Mouse (Mus musculus): ENCODE data around the gene Pcare. TPM values are rescaled to one million over a fixed set of nuclear protein-coding genes. Genes with fewer than 3 reads are reported as not detected.
A peak's percentile ranks its signal among the peaks of the same experiment; 100 is the strongest.

Gene Pcare
- total and polyA plus RNA-seq, 3 experiments = not detected

- no peak for TF ChIP-seq RCOR1 (IDR thresholded peaks at IDR 0.05; ENCODE audit: low read depth, low read length)
- TF ChIP-seq POLR2A (IDR thresholded peaks at IDR 0.05; ENCODE audit: control insufficient read depth in 1 of 2, insufficient read depth in 1 of 2, low read depth in 1 of 2, low read length in 2 of 2, poor library complexity in 1 of 2) = no peak
- no peak for TF ChIP-seq SIN3A (IDR thresholded peaks at IDR 0.05; ENCODE audit: low read length)
- no peak for TF ChIP-seq MAFK (IDR thresholded peaks at IDR 0.05; ENCODE audit: borderline replicate concordance, low read depth, low read length)
- TF ChIP-seq ZKSCAN1 (IDR thresholded peaks at IDR 0.05; ENCODE audit: low read depth, low read length) = no peak
- no peak for TF ChIP-seq BHLHE40 (IDR thresholded peaks at IDR 0.05; ENCODE audit: borderline replicate concordance, low read depth, low read length)
- no peak for TF ChIP-seq E2F4 (IDR thresholded peaks at IDR 0.05; ENCODE audit: borderline replicate concordance, low read depth, low read length)
- TF ChIP-seq ZC3H11A (IDR thresholded peaks at IDR 0.05; ENCODE audit: low read depth, low read length) = no peak
- TF ChIP-seq CHD1 (IDR thresholded peaks at IDR 0.05; ENCODE audit: low read depth, low read length) = no peak
- TF ChIP-seq UBTF (IDR thresholded peaks at IDR 0.05; ENCODE audit: borderline replicate concordance, insufficient read depth, low read depth, low read length) = no peak
- TF ChIP-seq MAZ (IDR thresholded peaks at IDR 0.05; ENCODE audit: low read depth, low read length) = no peak
- TF ChIP-seq ELF1 (IDR thresholded peaks at IDR 0.05; ENCODE audit: low read depth, low read length) = no peak
- TF ChIP-seq TCF12 (IDR thresholded peaks at IDR 0.05; ENCODE audit: low read depth, low read length) = no peak
- TF ChIP-seq RAD21 (IDR thresholded peaks at IDR 0.05; ENCODE audit: low read depth, low read length) = no peak
- TF ChIP-seq CHD2 (IDR thresholded peaks at IDR 0.05; ENCODE audit: low read length) = no peak
- no peak for TF ChIP-seq ZMIZ1 (IDR thresholded peaks at IDR 0.05; ENCODE audit: low read depth, low read length)
- H3K27me3 ChIP-seq (ENCODE audit: control insufficient read depth in 1 of 2, insufficient read depth in 2 of 2, low read length in 2 of 2) = no peaks in the 10 kb centered on the region
- no peaks in the 10 kb centered on the region for H3K4me1 ChIP-seq (ENCODE audit: control insufficient read depth in 1 of 2, insufficient read depth in 2 of 2, low read length in 2 of 2)
- no peak overlapping the region for H3K9ac ChIP-seq (ENCODE audit: control insufficient read depth, low read depth, low read length, poor library complexity, severe bottlenecking)
- H3K4me3 ChIP-seq (ENCODE audit: control insufficient read depth in 1 of 2, insufficient read depth in 1 of 2, low read depth in 2 of 2, low read length in 2 of 2) = no peak overlapping the region
- no peaks in the 10 kb centered on the region for H3K79me2 ChIP-seq (ENCODE audit: control insufficient read depth, insufficient read depth, low read length, poor library complexity)
- H3K9me3 ChIP-seq (replicated peaks; ENCODE audit: insufficient read depth, low read length) = no peaks in the 10 kb centered on the region
- no peaks in the 10 kb centered on the region for H3K36me3 ChIP-seq (ENCODE audit: control insufficient read depth in 1 of 2, insufficient read depth in 2 of 2, low read length in 2 of 2)
- no peak for DNase-seq (ENCODE audit: low read depth, low spot score)
- H3K27ac ChIP-seq (ENCODE audit: control insufficient read depth, low read depth, low read length) = no peak overlapping the region
Observed at GRCm38 (mm10) chr17:71695151-71695550, 57.5 kb downstream of the Pcare start.

- Histone ChIP-seq H3K4me1 (ENCODE audit: control insufficient read depth in 1 of 2, insufficient read depth in 2 of 2, low read length in 2 of 2) (no peaks in the 10 kb centered on the region), H3K36me3 (ENCODE audit: control insufficient read depth in 1 of 2, insufficient read depth in 2 of 2, low read length in 2 of 2) (no peaks in the 10 kb centered on the region)
- peak; percentile 12 for DNase-seq (ENCODE audit: low read depth, low spot score)
Observed at GRCm38 (mm10) chr17:71693780-71694179, 58.9 kb downstream of the Pcare start.

More at GRCm38 (mm10) chr17:71693780-71694179, 58.9 kb downstream of the Pcare start:
- Histone ChIP-seq H3K9ac (ENCODE audit: control insufficient read depth, low read depth, low read length, poor library complexity, severe bottlenecking) (no peak overlapping the region), H3K27ac (ENCODE audit: control insufficient read depth, low read depth, low read length) (no peak overlapping the region), H3K79me2 (ENCODE audit: control insufficient read depth, insufficient read depth, low read length, poor library complexity) (no peaks in the 10 kb centered on the region), H3K4me3 (ENCODE audit: control insufficient read depth in 1 of 2, insufficient read depth in 1 of 2, low read depth in 2 of 2, low read length in 2 of 2) (no peak overlapping the region), H3K9me3 (replicated peaks; ENCODE audit: insufficient read depth, low read length) (no peaks in the 10 kb centered on the region), H3K27me3 (ENCODE audit: control insufficient read depth in 1 of 2, insufficient read depth in 2 of 2, low read length in 2 of 2) (no peaks in the 10 kb centered on the region)
- TF ChIP-seq ETS1 (IDR thresholded peaks at IDR 0.05; ENCODE audit: low read depth, low read length) (no peak), MAZ (IDR thresholded peaks at IDR 0.05; ENCODE audit: low read depth, low read length) (no peak), SMC3 (IDR thresholded peaks at IDR 0.05; ENCODE audit: low read depth, low read length) (peak; percentile 39), RAD21 (IDR thresholded peaks at IDR 0.05; ENCODE audit: low read depth, low read length) (peak; percentile 17), CTCF (IDR thresholded peaks at IDR 0.05 in 2 of 3, conservative IDR thresholded peaks at IDR 0.05 in 1 of 3; ENCODE audit: control insufficient read depth in 1 of 3, insufficient read depth in 1 of 3, low read depth in 2 of 3, low read length in 3 of 3, poor library complexity in 1 of 3, severe bottlenecking in 1 of 3) (peak; percentile 18 to 74 (median 43); a peak in 5 of 6 replicates)

Other genes starting within 250 kb of the Pcare start
- gene Ndc80, start 226.0 kb downstream of the Pcare start, total RNA-seq (2012; rRNA removed) = 26.0 and 28.0 TPM in 2 replicates
- gene Ndc80, start 226.0 kb downstream of the Pcare start, polyA plus RNA-seq (2012; ENCODE audit: insufficient read depth in 1 of 2, insufficient read length in 2 of 2, low read depth in 1 of 2, low replicate concordance in 2 of 2, missing spikeins in 1 of 2) = 10 to 100 TPM in 1 of 2 experiments, not detected in 1; 28.3 TPM
- 0.20 and 0.23 TPM in 2 replicates for gene Spdya, start 200.8 kb downstream of the Pcare start, total RNA-seq (2012; rRNA removed)
- gene Spdya, start 200.8 kb downstream of the Pcare start, polyA plus RNA-seq (2012; ENCODE audit: insufficient read depth in 1 of 2, insufficient read length in 2 of 2, low read depth in 1 of 2, low replicate concordance in 2 of 2, missing spikeins in 1 of 2) = under 1 TPM in 1 of 2 experiments, not detected in 1; 0.46 TPM
- 243 and 249 TPM in 2 replicates for gene Wdr43, start 137.0 kb downstream of the Pcare start, total RNA-seq (2012; rRNA removed)
- gene Wdr43, start 137.0 kb downstream of the Pcare start, polyA plus RNA-seq (2012; ENCODE audit: insufficient read depth in 1 of 2, insufficient read length in 2 of 2, low read depth in 1 of 2, low replicate concordance in 2 of 2, missing spikeins in 1 of 2) = 100 to 1,000 TPM; 175 to 393 TPM
- gene Togaram2, start 79.6 kb downstream of the Pcare start, total RNA-seq (2012; rRNA removed) = not detected in 2 replicates
- gene Togaram2, start 79.6 kb downstream of the Pcare start, polyA plus RNA-seq (2012; ENCODE audit: insufficient read depth in 1 of 2, insufficient read length in 2 of 2, low read depth in 1 of 2, low replicate concordance in 2 of 2, missing spikeins in 1 of 2) = not detected
- gene Clip4, start 15.6 kb upstream of the Pcare start, total RNA-seq (2012; rRNA removed) = not detected in 2 replicates
- gene Clip4, start 15.6 kb upstream of the Pcare start, polyA plus RNA-seq (2012; ENCODE audit: insufficient read depth in 1 of 2, insufficient read length in 2 of 2, low read depth in 1 of 2, low replicate concordance in 2 of 2, missing spikeins in 1 of 2) = not detected